Comparison of ENCODE assay signal across 8 mouse cellular contexts in genomic region chr1:152090018-152090553, GRCm38 (mm10). TPM values are rescaled to one million over a fixed set of nuclear protein-coding genes. Genes with fewer than 3 reads are reported as not detected.
DNase-seq lines count a peak whose midpoint lies in the region; ATAC-seq and TF ChIP-seq lines count a peak whose summit lies in the region.

Gene 1700025G04Rik, minus strand, starts transcription at chr1:152090125.

- TF ChIP-seq POLR2A in bone marrow macrophage, adult 2 months (IDR thresholded peaks at IDR 0.05; ENCODE audit: borderline replicate concordance, low read depth, low read length), result no peak
- TF ChIP-seq POLR2A in embryonic fibroblast, embryonic 13.5 days (IDR thresholded peaks at IDR 0.05; ENCODE audit: low read depth, low read length), result peak; percentile 47

- DNase-seq in kidney, postnatal 0 days (ENCODE audit: low spot score), result peak; percentile 92
- peak; percentile 85 for DNase-seq in naive thymus-derived CD4-positive, alpha-beta T cell, adult 2 months (ENCODE audit: low read depth)
- DNase-seq in splenic B cell, adult 2 months (ENCODE audit: low read depth, low spot score), result peak; percentile 33

- peak within 1 kb of the TSS; percentile 78 for H3ac ChIP-seq in C2C12 (ENCODE audit: control insufficient read depth, insufficient read length, low read depth)

- H3K27ac ChIP-seq in bone marrow macrophage, adult 2 months (ENCODE audit: insufficient read depth, low read depth, low read length), result peak within 1 kb of the TSS; percentile 15; the same call in 1 of the 2 replicates
- H3K27ac ChIP-seq in embryonic fibroblast, embryonic 13.5 days (ENCODE audit: insufficient read depth, low read length), result peak within 1 kb of the TSS; percentile 48
- peak within 1 kb of the TSS; percentile 95 for H3K27ac ChIP-seq in heart, embryonic 13.5 days (replicated peaks)
- H3K27ac ChIP-seq in kidney, postnatal 0 days, result peak within 1 kb of the TSS; percentile 79
- H3K27ac ChIP-seq in liver, embryonic 12.5 days, result peak within 1 kb of the TSS; percentile 40; the same call in 1 of the 2 replicates

- H3K4me2 ChIP-seq in heart, embryonic 13.5 days, result peak within 1 kb of the TSS; percentile 94
- H3K4me2 ChIP-seq in kidney, postnatal 0 days (ENCODE audit: low read length), result peak within 1 kb of the TSS; percentile 78
- H3K4me2 ChIP-seq in liver, embryonic 12.5 days, result peak within 1 kb of the TSS; percentile 81

- H3K79me3 ChIP-seq in C2C12 (ENCODE audit: low read depth), result no peaks in the 10 kb centered on the region

- 2% methylated on average over 44 of the region's 66 CpGs for WGBS in heart, embryonic 13.5 days
- 0% methylated on average over 21 of the region's 66 CpGs for WGBS in kidney, postnatal 0 days
- whole genome bisulfite sequencing in liver, embryonic 12.5 days (ENCODE audit: insufficient replicate concordance), result under 1% methylated on average over 31 of the region's 66 CpGs

- peak; percentile 74 for ATAC-seq in heart, embryonic 13.5 days (ENCODE audit: extremely low read depth, insufficient number of reproducible peaks, low FRiP score, low TSS enrichment)
- peak; percentile 91 for ATAC-seq in kidney, postnatal 0 days (replicated peaks; ENCODE audit: low FRiP score, low read depth)
- peak; percentile 84 for ATAC-seq in liver, embryonic 12.5 days

- no peak for TF ChIP-seq CTCF in C2C12 (IDR thresholded peaks at IDR 0.05; ENCODE audit: control insufficient read depth, insufficient read depth, insufficient read length)
- TF ChIP-seq CTCF in bone marrow macrophage, adult 2 months (IDR thresholded peaks at IDR 0.05; ENCODE audit: low read depth, low read length), result no peak
- TF ChIP-seq CTCF in embryonic fibroblast, embryonic 13.5 days (IDR thresholded peaks at IDR 0.05; ENCODE audit: borderline replicate concordance, insufficient read depth, low read length), result no peak
- no peak for TF ChIP-seq CTCF in kidney, postnatal 0 days (IDR thresholded peaks at IDR 0.05; ENCODE audit: low read depth)

- H3K9ac ChIP-seq in heart, embryonic 13.5 days, result peak within 1 kb of the TSS; percentile 96
- peak within 1 kb of the TSS; percentile 83 for H3K9ac ChIP-seq in kidney, postnatal 0 days (ENCODE audit: low read depth, low read length)
- peak within 1 kb of the TSS; percentile 67 for H3K9ac ChIP-seq in liver, embryonic 12.5 days

- H3K4me1 ChIP-seq in bone marrow macrophage, adult 2 months (ENCODE audit: control insufficient read depth, insufficient read depth, low read length), result peaks cover 15% of the 10 kb centered on the region
- peaks cover 5% of the 10 kb centered on the region for H3K4me1 ChIP-seq in embryonic fibroblast, embryonic 13.5 days (ENCODE audit: control insufficient read depth, insufficient read depth, low read length)
- peaks cover 41% of the 10 kb centered on the region for H3K4me1 ChIP-seq in heart, embryonic 13.5 days
- peaks cover 6% of the 10 kb centered on the region; the same call in 1 of the 2 replicates for H3K4me1 ChIP-seq in kidney, postnatal 0 days (replicated peaks; ENCODE audit: insufficient read depth, low read length)
- peaks cover 28% of the 10 kb centered on the region for H3K4me1 ChIP-seq in liver, embryonic 12.5 days

- H3K36me3 ChIP-seq in C2C12 (ENCODE audit: control insufficient read depth, insufficient read depth), result no peaks in the 10 kb centered on the region
- H3K36me3 ChIP-seq in heart, embryonic 13.5 days, result no peaks in the 10 kb centered on the region
- H3K36me3 ChIP-seq in kidney, postnatal 0 days (ENCODE audit: insufficient read depth, low read length), result no peaks in the 10 kb centered on the region
- H3K36me3 ChIP-seq in liver, embryonic 12.5 days, result no peaks in the 10 kb centered on the region
- no peaks in the 10 kb centered on the region for H3K36me3 ChIP-seq in splenic B cell, adult 2 months (ENCODE audit: control insufficient read depth, insufficient read depth, low read length, poor library complexity, severe bottlenecking)

- no peaks in the 10 kb centered on the region for H3K9me3 ChIP-seq in heart, embryonic 13.5 days
- no peaks in the 10 kb centered on the region for H3K9me3 ChIP-seq in kidney, postnatal 0 days (replicated peaks; ENCODE audit: low read length)
- no peaks in the 10 kb centered on the region for H3K9me3 ChIP-seq in liver, embryonic 12.5 days (replicated peaks)

- no peaks in the 10 kb centered on the region for H3K79me2 ChIP-seq in C2C12 (ENCODE audit: control insufficient read depth, insufficient read depth)

- H3K4me3 ChIP-seq in C2C12 (ENCODE audit: insufficient read depth, poor library complexity, severe bottlenecking), result peak within 1 kb of the TSS; percentile 38
- H3K4me3 ChIP-seq in bone marrow macrophage, adult 2 months (ENCODE audit: insufficient read depth, low read length), result peak within 1 kb of the TSS; percentile 80
- peak within 1 kb of the TSS; percentile 56 for H3K4me3 ChIP-seq in embryonic fibroblast, embryonic 13.5 days (ENCODE audit: insufficient read depth, low read length)
- H3K4me3 ChIP-seq in heart, embryonic 13.5 days, result peak within 1 kb of the TSS; percentile 92
- H3K4me3 ChIP-seq in kidney, postnatal 0 days (replicated peaks; ENCODE audit: low read depth, low read length), result peak within 1 kb of the TSS; percentile 94
- peak within 1 kb of the TSS; percentile 64 for H3K4me3 ChIP-seq in liver, embryonic 12.5 days

- no peaks in the 10 kb centered on the region for H3K27me3 ChIP-seq in C2C12 (ENCODE audit: control insufficient read depth, insufficient read depth, insufficient read length)
- H3K27me3 ChIP-seq in heart, embryonic 13.5 days (replicated peaks), result peaks cover 5% of the 10 kb centered on the region; the same call in 1 of the 2 replicates
- H3K27me3 ChIP-seq in kidney, postnatal 0 days (ENCODE audit: insufficient read depth, low read length), result no peaks in the 10 kb centered on the region
- H3K27me3 ChIP-seq in liver, embryonic 12.5 days (replicated peaks), result peaks cover 83% of the 10 kb centered on the region
- H3K27me3 ChIP-seq in splenic B cell, adult 2 months (ENCODE audit: control insufficient read depth, insufficient read depth, low read length, poor library complexity, severe bottlenecking), result no peaks in the 10 kb centered on the region

TF ChIP-seq in C2C12, 6 proteins besides CTCF, POLR2A, EP300 and RAD21:
- TF ChIP-seq USF1 (IDR thresholded peaks at IDR 0.05; ENCODE audit: low read depth) (no peak), MAX (IDR thresholded peaks at IDR 0.05) (no peak), MYOD1 (IDR thresholded peaks at IDR 0.05; ENCODE audit: control insufficient read depth, insufficient read length, low read depth) (no peak), FOSL1 (IDR thresholded peaks at IDR 0.05; ENCODE audit: insufficient read depth, low read length, poor library complexity, severe bottlenecking) (no peak), CEBPB (IDR thresholded peaks at IDR 0.05; ENCODE audit: low read depth) (no peak), MYOG (IDR thresholded peaks at IDR 0.05; ENCODE audit: control insufficient read depth, extremely low read depth, insufficient read length) (no peak)

RNA-seq across cellular contexts. Expression of gene 1700025G04Rik, which starts in this region (rescaled TPM):
- polyA plus RNA-seq in C2C12 (2012; fragmentation: generic; extraction: Trizol), result 2.1 TPM
- polyA plus RNA-seq in bone marrow macrophage, adult 2 months (2012; ENCODE audit: insufficient read depth, insufficient read length, missing spikeins), result 44.4 and 45.8 TPM in 2 replicates
- 28.0 and 30.5 TPM in 2 replicates for polyA plus RNA-seq in embryonic fibroblast, embryonic 13.5 days (2011; ENCODE audit: insufficient read length, low read depth, missing spikeins)
- 24.3 and 28.2 TPM in 2 replicates for polyA plus RNA-seq in heart, embryonic 13.5 days (2015; fragmentation: Nextera tagmentation; extraction: Ambion mirVana)
- polyA plus RNA-seq in kidney, postnatal 0 days (2015; fragmentation: Nextera tagmentation; extraction: Ambion mirVana), result 14.8 and 15.5 TPM in 2 replicates
- 4.5 and 5.7 TPM in 2 replicates for polyA plus RNA-seq in liver, embryonic 12.5 days (2016; fragmentation: Nextera tagmentation; extraction: Ambion mirVana)

Comparison
In these comparisons a context has a peak if more than half of its experiments do, and no peak if none do; other contexts are left out.
1. Peak in every context shown above with its lines: DNase-seq, ATAC-seq, H3K4me3 ChIP-seq and H3K27ac ChIP-seq.
2. H3K4me3 ChIP-seq: peak in every context shown above with its lines; median percentile 94 in kidney, postnatal 0 days; 92 in heart, embryonic 13.5 days; 80 in bone marrow macrophage, adult 2 months; 64 in liver, embryonic 12.5 days; 56 in embryonic fibroblast, embryonic 13.5 days; 38 in C2C12.
3. H3K27ac ChIP-seq: peak in every context shown above with its lines; median percentile 95 in heart, embryonic 13.5 days; 79 in kidney, postnatal 0 days; 48 in embryonic fibroblast, embryonic 13.5 days; 40 in liver, embryonic 12.5 days; 15 in bone marrow macrophage, adult 2 months.
4. DNase-seq: peak in every context shown above with its lines; median percentile 92 in kidney, postnatal 0 days; 85 in naive thymus-derived CD4-positive, alpha-beta T cell, adult 2 months; 33 in splenic B cell, adult 2 months.